Mouse (Mus musculus): ENCODE data around the gene Fgf13. TPM values are rescaled to one million over a fixed set of nuclear protein-coding genes. Genes with fewer than 3 reads are reported as not detected.

Fgf13 gene
- polyA plus RNA-seq, 1 experiment = not detected

DNA sequence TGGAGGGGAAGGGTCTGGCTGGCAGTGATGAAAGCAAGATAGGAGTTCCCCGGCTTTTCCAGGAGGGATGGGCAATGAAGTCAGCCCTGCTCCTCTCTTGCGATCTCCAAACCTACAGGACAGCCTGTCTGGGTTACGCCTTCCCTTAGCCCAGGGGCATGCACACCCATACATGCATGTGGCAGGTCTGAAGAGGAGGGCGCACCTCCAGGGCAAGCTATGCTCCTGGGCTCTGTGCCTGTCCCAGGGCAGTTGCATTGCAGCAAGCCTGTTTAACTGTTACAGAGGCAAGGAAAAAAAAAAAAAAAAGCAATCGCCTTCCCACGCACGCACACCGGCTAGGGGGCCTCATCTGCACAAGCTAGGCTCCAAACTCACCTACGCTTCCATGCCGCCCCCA is 434.5 kb downstream of the Fgf13 start:
- TF ChIP-seq GATA1 (IDR thresholded peaks at IDR 0.05; ENCODE audit: low read length) = no peak

DNA sequence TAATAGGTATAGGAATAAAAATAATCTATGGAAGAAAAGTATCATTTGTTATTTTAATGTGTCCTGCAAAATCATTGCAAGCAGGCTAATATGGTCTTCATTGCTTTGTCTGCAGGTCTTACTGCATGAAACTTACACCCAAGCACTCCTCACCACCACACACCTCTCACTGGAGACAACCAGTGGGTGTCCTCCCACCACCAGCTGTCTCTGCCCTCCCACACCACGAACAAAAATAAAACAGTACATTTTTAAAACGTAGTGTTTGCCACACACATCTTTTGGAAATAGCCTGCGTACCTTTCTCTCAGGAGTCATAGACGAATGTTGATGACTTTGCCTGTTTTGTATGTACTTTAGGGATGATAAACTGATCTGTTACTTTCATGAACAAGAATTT is 441.2 kb downstream of the Fgf13 start:
- TF ChIP-seq GATA1 (IDR thresholded peaks at IDR 0.05; ENCODE audit: low read length) = no peak

- no peak for TF ChIP-seq GATA1 (IDR thresholded peaks at IDR 0.05; ENCODE audit: low read length)
These were observed 454.7 kb downstream of the Fgf13 start for GRCm38 (mm10) chrX:59113187-59113586.

- no peak for TF ChIP-seq GATA1 (IDR thresholded peaks at IDR 0.05; ENCODE audit: low read length)
These were observed 481.9 kb downstream of the Fgf13 start for GRCm38 (mm10) chrX:59085928-59086327.

DNA sequence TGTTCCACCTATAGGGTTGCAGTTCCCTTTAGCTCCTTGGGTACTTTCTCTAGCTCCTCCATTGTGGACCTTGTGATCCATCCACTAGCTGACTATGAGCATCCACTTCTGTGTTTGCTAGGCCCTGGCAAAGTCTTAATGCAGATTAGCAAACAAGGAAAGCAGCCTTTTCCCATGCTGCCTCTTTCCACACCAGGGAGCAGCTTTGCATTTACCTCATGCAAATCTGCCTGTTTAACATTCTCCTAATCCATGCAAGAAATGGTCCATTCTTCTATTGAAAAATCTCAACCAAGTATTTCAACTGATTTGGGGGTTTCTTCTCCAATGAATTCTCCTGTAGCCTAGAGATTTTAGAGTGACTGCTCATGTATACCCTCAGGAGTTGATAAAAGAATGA is 487.4 kb downstream of the Fgf13 start:
- TF ChIP-seq GATA1 (IDR thresholded peaks at IDR 0.05; ENCODE audit: low read length) = no peak

GRCm38 (mm10) chrX:59072083-59072482 is 495.8 kb downstream of the Fgf13 start:
- TF ChIP-seq GATA1 (IDR thresholded peaks at IDR 0.05; ENCODE audit: low read length) = no peak

DNA sequence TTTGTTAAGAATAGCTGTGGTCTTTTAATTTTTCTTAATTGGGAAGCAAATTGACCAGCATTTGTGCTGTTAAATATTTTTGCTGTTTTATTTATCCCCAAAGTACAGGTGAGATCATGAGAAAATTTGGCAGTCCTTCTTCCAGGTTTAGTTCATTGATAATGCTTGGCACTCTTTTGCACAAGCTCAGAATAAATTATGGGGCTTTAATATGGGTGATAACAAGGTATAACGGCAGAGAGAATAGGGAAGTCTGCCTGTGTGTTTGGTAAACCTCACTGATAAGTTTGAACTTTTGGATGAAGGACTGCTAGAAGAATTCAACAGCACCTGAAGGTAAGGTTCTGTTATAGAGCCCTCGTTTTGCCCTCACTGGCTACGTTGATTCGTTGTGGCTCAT is 504.7 kb downstream of the Fgf13 start:
- TF ChIP-seq GATA1 (IDR thresholded peaks at IDR 0.05; ENCODE audit: low read length) = no peak

- TF ChIP-seq GATA1 (IDR thresholded peaks at IDR 0.05; ENCODE audit: low read length) = no peak
These were observed 532.9 kb downstream of the Fgf13 start for GRCm38 (mm10) chrX:59034969-59035368.

Data from G1E-ER4 (cell line).